Mouse (Mus musculus) testis, adult 2 months (tissue): ENCODE measurements around the gene Olfr332.
"Not testable (repeated sequence)": the region's sequence is repeated elsewhere in the genome, so short reads cannot be mapped to it uniquely, and the experiment has no call there.

ENCODE experiments used
- CTCF ChIP-seq: fragments of 200-500 bp; IDR thresholded peaks from 2 replicates; pipeline ENCODE4 v1.5.1; 2012; ENCODE audit warnings: low read depth, mild to moderate bottlenecking, inconsistent platforms, low read length, moderate library complexity; ENCODE audit not compliant: control insufficient read depth, insufficient read depth, insufficient replicate concordance
- POLR2A ChIP-seq: fragments of 200-500 bp; IDR thresholded peaks from 2 replicates; pipeline ENCODE4 v1.6.1; 2012; ENCODE audit warnings: low read depth, mild to moderate bottlenecking, inconsistent platforms, low read length, moderate library complexity; ENCODE audit not compliant: control insufficient read depth

DNA sequence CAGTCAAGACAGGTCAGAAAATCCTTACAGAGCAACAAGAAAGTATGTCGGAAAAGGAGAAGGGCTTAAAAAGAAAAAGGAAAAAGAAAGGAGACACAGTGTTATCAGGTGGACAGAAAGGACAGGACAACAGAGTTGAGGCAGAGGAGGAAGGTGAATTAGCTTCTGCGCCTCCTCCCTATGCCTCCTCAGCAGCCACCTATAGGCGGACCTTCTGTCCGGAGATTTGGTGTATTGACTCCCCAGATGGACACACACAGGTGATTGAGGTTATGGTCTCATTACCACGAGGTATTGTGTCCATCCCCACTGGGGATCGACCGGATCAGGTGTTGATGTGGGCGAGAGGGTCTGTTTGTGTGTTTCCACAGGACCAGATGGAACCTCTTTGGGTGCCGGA is 27.4 kb upstream of the Olfr332 start:
- not testable (repeated sequence) for TF ChIP-seq CTCF, POLR2A
